Mouse (Mus musculus): ENCODE results near the gene Raver2. TPM values are rescaled to one million over a fixed set of nuclear protein-coding genes. Genes with fewer than 3 reads are reported as not detected.

Gene Raver2
- polyA plus RNA-seq, 1 experiment = not detected

- Histone ChIP-seq H3K4me3 (replicated peaks) (no peak overlapping the region), H3K4me1 (ENCODE audit: control insufficient read depth) (no peaks in the 10 kb centered on the region), H3K36me3 (ENCODE audit: control insufficient read depth) (no peaks in the 10 kb centered on the region), H3K27me3 (ENCODE audit: control insufficient read depth) (no peaks in the 10 kb centered on the region), H3K9me3 (ENCODE audit: control insufficient read depth, low read length) (no peaks in the 10 kb centered on the region)
- no peak for TF ChIP-seq GATA1 (IDR thresholded peaks at IDR 0.05; ENCODE audit: low read length)
- TF ChIP-seq TAL1 (IDR thresholded peaks at IDR 0.05; ENCODE audit: low read length) = no peak
Measured at GRCm38 (mm10) chr4:101046576-101046975, 22.2 kb upstream of the Raver2 start.

- no peaks in the 10 kb centered on the region for H3K36me3 ChIP-seq (ENCODE audit: control insufficient read depth)
- TF ChIP-seq TAL1 (IDR thresholded peaks at IDR 0.05; ENCODE audit: low read length) = no peak
- no peak for TF ChIP-seq GATA1 (IDR thresholded peaks at IDR 0.05; ENCODE audit: low read length)
- H3K4me1 ChIP-seq (ENCODE audit: control insufficient read depth) = no peaks in the 10 kb centered on the region
- H3K9me3 ChIP-seq (ENCODE audit: control insufficient read depth, low read length) = peaks cover 2% of the 10 kb centered on the region; the same call in 1 of the 2 replicates
- no peak overlapping the region for H3K4me3 ChIP-seq (replicated peaks)
- peaks cover 3% of the 10 kb centered on the region for H3K27me3 ChIP-seq (ENCODE audit: control insufficient read depth)
Measured at GRCm38 (mm10) chr4:101062146-101062545, 6.6 kb upstream of the Raver2 start.

- H3K4me1 ChIP-seq (ENCODE audit: control insufficient read depth) = peaks cover 6% of the 10 kb centered on the region
- H3K9me3 ChIP-seq (ENCODE audit: control insufficient read depth, low read length) = peaks cover 2% of the 10 kb centered on the region; the same call in 1 of the 2 replicates
- TF ChIP-seq GATA1 (IDR thresholded peaks at IDR 0.05; ENCODE audit: low read length) (no peak), TAL1 (IDR thresholded peaks at IDR 0.05; ENCODE audit: low read length) (no peak)
Measured at GRCm38 (mm10) chr4:101066401-101066800, 2.4 kb upstream of the Raver2 start.

GRCm38 (mm10) chr4:101069154-101069971, 580 bp downstream of the Raver2 start:
- Histone ChIP-seq H3K4me3 (replicated peaks) (peak overlapping the region; percentile 46), H3K9me3 (ENCODE audit: control insufficient read depth, low read length) (no peaks in the 10 kb centered on the region), H3K27me3 (ENCODE audit: control insufficient read depth) (peaks cover 53% of the 10 kb centered on the region), H3K36me3 (ENCODE audit: control insufficient read depth) (no peaks in the 10 kb centered on the region), H3K4me1 (ENCODE audit: control insufficient read depth) (peaks cover 6% of the 10 kb centered on the region)
- TF ChIP-seq GATA1 (IDR thresholded peaks at IDR 0.05; ENCODE audit: low read length) (no peak), TAL1 (IDR thresholded peaks at IDR 0.05; ENCODE audit: low read length) (no peak)

More at GRCm38 (mm10) chr4:101066401-101066800, 2.4 kb upstream of the Raver2 start:
- H3K36me3 ChIP-seq (ENCODE audit: control insufficient read depth) = no peaks in the 10 kb centered on the region
- peaks cover 42% of the 10 kb centered on the region for H3K27me3 ChIP-seq (ENCODE audit: control insufficient read depth)
- no peak overlapping the region for H3K4me3 ChIP-seq (replicated peaks)

- TF ChIP-seq TAL1 (IDR thresholded peaks at IDR 0.05; ENCODE audit: low read length) = no peak
- no peak for TF ChIP-seq GATA1 (IDR thresholded peaks at IDR 0.05; ENCODE audit: low read length)
- H3K36me3 ChIP-seq (ENCODE audit: control insufficient read depth) = no peaks in the 10 kb centered on the region
- peaks cover 53% of the 10 kb centered on the region for H3K27me3 ChIP-seq (ENCODE audit: control insufficient read depth)
- no peak overlapping the region for H3K4me3 ChIP-seq (replicated peaks)
- peaks cover 6% of the 10 kb centered on the region for H3K4me1 ChIP-seq (ENCODE audit: control insufficient read depth)
- H3K9me3 ChIP-seq (ENCODE audit: control insufficient read depth, low read length) = no peaks in the 10 kb centered on the region
Measured at GRCm38 (mm10) chr4:101071570-101071969, 2.8 kb downstream of the Raver2 start.

- Histone ChIP-seq H3K9me3 (ENCODE audit: control insufficient read depth, low read length) (no peaks in the 10 kb centered on the region), H3K36me3 (ENCODE audit: control insufficient read depth) (no peaks in the 10 kb centered on the region), H3K27me3 (ENCODE audit: control insufficient read depth) (peaks cover 10% of the 10 kb centered on the region), H3K4me3 (replicated peaks) (no peak overlapping the region), H3K4me1 (ENCODE audit: control insufficient read depth) (peaks cover 8% of the 10 kb centered on the region)
- no peak for TF ChIP-seq TAL1 (IDR thresholded peaks at IDR 0.05; ENCODE audit: low read length)
- TF ChIP-seq GATA1 (IDR thresholded peaks at IDR 0.05; ENCODE audit: low read length) = no peak
Measured at GRCm38 (mm10) chr4:101076425-101076824, 7.6 kb downstream of the Raver2 start.

- Histone ChIP-seq H3K27me3 (ENCODE audit: control insufficient read depth) (no peaks in the 10 kb centered on the region), H3K4me1 (ENCODE audit: control insufficient read depth) (peaks cover 8% of the 10 kb centered on the region), H3K4me3 (replicated peaks) (no peak overlapping the region), H3K9me3 (ENCODE audit: control insufficient read depth, low read length) (no peaks in the 10 kb centered on the region), H3K36me3 (ENCODE audit: control insufficient read depth) (no peaks in the 10 kb centered on the region)
- TF ChIP-seq GATA1 (IDR thresholded peaks at IDR 0.05; ENCODE audit: low read length) (no peak), TAL1 (IDR thresholded peaks at IDR 0.05; ENCODE audit: low read length) (no peak)
Measured at GRCm38 (mm10) chr4:101080016-101080415, 11.2 kb downstream of the Raver2 start.

GRCm38 (mm10) chr4:101082176-101082888, 13.5 kb downstream of the Raver2 start:
- Histone ChIP-seq H3K4me1 (ENCODE audit: control insufficient read depth) (peaks cover 8% of the 10 kb centered on the region), H3K36me3 (ENCODE audit: control insufficient read depth) (no peaks in the 10 kb centered on the region), H3K9me3 (ENCODE audit: control insufficient read depth, low read length) (no peaks in the 10 kb centered on the region), H3K27me3 (ENCODE audit: control insufficient read depth) (no peaks in the 10 kb centered on the region), H3K4me3 (replicated peaks) (no peak overlapping the region)
- TF ChIP-seq TAL1 (IDR thresholded peaks at IDR 0.05; ENCODE audit: low read length) (no peak), GATA1 (IDR thresholded peaks at IDR 0.05; ENCODE audit: low read length) (no peak)

- no peaks in the 10 kb centered on the region for H3K36me3 ChIP-seq (ENCODE audit: control insufficient read depth)
- no peaks in the 10 kb centered on the region for H3K9me3 ChIP-seq (ENCODE audit: control insufficient read depth, low read length)
- no peak overlapping the region for H3K4me3 ChIP-seq (replicated peaks)
- H3K27me3 ChIP-seq (ENCODE audit: control insufficient read depth) = no peaks in the 10 kb centered on the region
- peaks cover 8% of the 10 kb centered on the region for H3K4me1 ChIP-seq (ENCODE audit: control insufficient read depth)
- TF ChIP-seq GATA1 (IDR thresholded peaks at IDR 0.05; ENCODE audit: low read length) (no peak), TAL1 (IDR thresholded peaks at IDR 0.05; ENCODE audit: low read length) (no peak)
Measured at GRCm38 (mm10) chr4:101084863-101085262, 16.1 kb downstream of the Raver2 start.

Measured in erythroblast, embryonic 14.5 days (primary cell).